Mouse (Mus musculus) midbrain, embryonic 15.5 days (tissue): ENCODE data around the gene Ttc37. TPM values are rescaled to one million over a fixed set of nuclear protein-coding genes. Genes with fewer than 3 reads are reported as not detected.
A peak's percentile ranks its signal among the peaks of the same experiment; 100 is the strongest.

ENCODE experiments used
- ATAC-seq: fragments of 200-750 bp; cut with Nextera tagmentation; replicated peaks from 2 replicates; pipeline ENCODE4 v1.8.0; 2017; ENCODE audit warnings: moderate TSS enrichment
- H3K27ac ChIP-seq: fragments of 300-500 bp; sonication (generic); 2 replicates; pipeline ENCODE4 v1.5.1; 2015; ENCODE audit warnings: mild to moderate bottlenecking, inconsistent platforms
- H3K27me3 ChIP-seq: fragments of 300-500 bp; sonication (generic); replicated peaks from 2 replicates; pipeline ENCODE4 v1.6.1; 2015; ENCODE audit warnings: inconsistent platforms
- H3K36me3 ChIP-seq: fragments of 300-500 bp; sonication (generic); replicated peaks from 2 replicates; pipeline ENCODE4 v1.6.1; 2015; ENCODE audit warnings: inconsistent platforms
- H3K4me1 ChIP-seq: fragments of 300-500 bp; sonication (generic); 2 replicates; pipeline ENCODE4 v1.6.1; 2015; ENCODE audit warnings: inconsistent platforms
- H3K4me2 ChIP-seq: fragments of 300-500 bp; sonication (generic); 2 replicates; pipeline ENCODE4 v1.6.1; 2015; ENCODE audit warnings: inconsistent platforms, mild to moderate bottlenecking, moderate library complexity
- H3K4me3 ChIP-seq: fragments of 300-500 bp; sonication (generic); 2 replicates; pipeline ENCODE4 v1.5.1; 2015; ENCODE audit warnings: mild to moderate bottlenecking, inconsistent platforms
- H3K9ac ChIP-seq: fragments of 300-500 bp; sonication (generic); 2 replicates; pipeline ENCODE4 v1.6.1; 2015; ENCODE audit warnings: mild to moderate bottlenecking, inconsistent platforms
- H3K9me3 ChIP-seq: fragments of 300-500 bp; sonication (generic); 2 replicates; pipeline ENCODE4 v1.6.1; 2016; ENCODE audit warnings: inconsistent platforms
- WGBS: fragments of 180-500 bp; shearing (Covaris S2); methylation state at CpG from one replicate; pipeline ENCODE4 v1.1.7; 2015; ENCODE audit warnings: mixed read lengths; 5-methylcytosine and 5-hydroxymethylcytosine counted together
- polyA plus RNA-seq: library from polyadenylated mRNA; unstranded; fragments of >200 nt; fragmentation: Nextera tagmentation; extraction: Ambion mirVana; gene quantifications from 2 replicates; pipeline ENCODE4 v1.2.1, GENCODE M21; 2015

The Ttc37 gene
- 9.0 and 9.5 TPM in 2 replicates for polyA plus RNA-seq

DNA sequence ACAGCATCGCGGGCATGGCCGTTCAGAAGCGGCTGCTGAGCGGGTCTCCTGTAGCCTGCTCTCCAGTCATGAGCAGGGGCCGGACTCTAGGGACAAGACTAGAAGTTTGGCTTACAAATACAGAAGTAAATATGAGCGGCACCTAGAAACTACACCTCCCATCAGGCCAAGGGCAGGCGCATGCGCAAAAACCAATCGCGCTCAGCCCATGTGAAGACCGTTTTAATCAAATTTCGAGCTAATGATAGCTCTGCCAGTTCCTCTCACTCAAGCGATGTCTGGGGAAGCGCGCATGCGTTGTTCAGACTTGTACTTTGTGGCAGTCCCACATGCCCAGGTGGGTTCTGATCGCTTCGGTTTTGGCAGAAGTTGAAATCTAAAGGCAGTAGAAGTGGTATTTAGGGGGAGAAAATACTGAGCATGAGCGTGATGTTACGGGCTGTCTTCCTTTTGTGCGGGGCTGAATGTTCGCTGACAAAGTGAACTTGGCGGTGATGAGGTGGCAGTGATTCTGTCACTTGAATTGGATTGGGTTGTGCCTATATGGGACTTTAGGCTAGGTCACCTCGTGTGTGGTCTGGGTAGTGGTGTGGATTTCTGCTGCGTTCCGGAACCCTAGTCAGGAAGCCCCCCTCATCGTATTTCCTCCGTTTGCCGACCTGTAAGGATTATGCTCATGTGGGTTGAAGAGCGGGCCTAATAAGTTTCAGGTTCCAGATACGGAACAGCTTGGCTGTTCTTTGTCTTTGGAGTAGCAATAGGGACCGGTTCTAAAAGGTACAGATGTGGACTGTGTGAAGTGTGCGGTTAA is at the start of gene Ttc37, which contains the start of gene Arsk:
Gene Ttc37, plus strand, starts transcription at position 242 of the 811 bp plus-strand sequence.
Gene Arsk, minus strand, starts transcription at position 168 of the 811 bp plus-strand sequence.
- Histone ChIP-seq H3K4me1 (peaks cover 13% of the 10 kb centered on the region), H3K9me3 (no peaks in the 10 kb centered on the region), H3K9ac (peak within 1 kb of the TSS; percentile 58), H3K27me3 (no peaks in the 10 kb centered on the region), H3K4me2 (peak within 1 kb of the TSS; percentile 71), H3K4me3 (peak within 1 kb of the TSS; percentile 76), H3K27ac (peak within 1 kb of the TSS; percentile 77), H3K36me3 (no peaks in the 10 kb centered on the region)
- WGBS: under 1% methylated on average over 34 of the region's 34 CpGs
- peak; percentile 98 for ATAC-seq

- peak overlapping the region; percentile 80 for H3K4me2 ChIP-seq
These were observed 42.9 kb upstream of the Ttc37 start for GRCm38 (mm10) chr13:76055391-76056232.

DNA sequence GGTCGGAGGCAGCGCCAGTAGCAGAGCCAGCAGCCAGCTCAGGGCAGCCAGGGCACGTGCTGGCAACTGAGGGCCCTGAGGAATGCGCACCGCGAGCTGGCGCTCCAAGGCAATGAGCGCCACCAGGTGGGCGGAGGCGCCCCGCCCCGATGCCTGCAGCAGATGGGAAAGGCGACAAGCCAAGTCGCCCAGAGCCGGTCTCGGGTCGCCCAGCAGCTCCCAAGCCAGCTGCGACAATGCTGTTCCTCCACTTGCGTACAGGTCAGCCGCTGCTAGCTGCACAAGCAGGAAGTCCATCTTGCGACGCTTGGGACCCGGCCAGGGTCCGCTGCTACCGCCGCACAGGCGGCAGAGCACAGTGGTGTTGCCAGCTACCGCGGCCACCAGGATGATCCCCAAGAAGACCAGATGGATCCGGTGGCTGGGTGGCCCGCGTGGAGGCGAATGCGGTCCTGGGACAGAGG is 42.2 kb upstream of the Ttc37 start:
- Histone ChIP-seq H3K4me2 (peak overlapping the region; percentile 80), H3K36me3 (no peaks in the 10 kb centered on the region), H3K27me3 (peaks cover 31% of the 10 kb centered on the region), H3K4me3 (peak overlapping the region; percentile 56), H3K9ac (peak overlapping the region; percentile 37), H3K27ac (peak overlapping the region; percentile 55), H3K4me1 (peaks cover 15% of the 10 kb centered on the region; the same call in 1 of the 2 replicates), H3K9me3 (no peaks in the 10 kb centered on the region)
- WGBS: under 1% methylated on average over 33 of the region's 34 CpGs
- ATAC-seq: peak; percentile 96

More at GRCm38 (mm10) chr13:76055391-76056232, 42.9 kb upstream of the Ttc37 start:
- Histone ChIP-seq H3K4me1 (peaks cover 15% of the 10 kb centered on the region; the same call in 1 of the 2 replicates), H3K9ac (peak overlapping the region; percentile 37), H3K27me3 (peaks cover 31% of the 10 kb centered on the region), H3K36me3 (no peaks in the 10 kb centered on the region), H3K27ac (peak overlapping the region; percentile 55), H3K4me3 (peak overlapping the region; percentile 56), H3K9me3 (no peaks in the 10 kb centered on the region)
- peak; percentile 80 for ATAC-seq
- WGBS: under 1% methylated on average over 59 of the region's 59 CpGs

DNA sequence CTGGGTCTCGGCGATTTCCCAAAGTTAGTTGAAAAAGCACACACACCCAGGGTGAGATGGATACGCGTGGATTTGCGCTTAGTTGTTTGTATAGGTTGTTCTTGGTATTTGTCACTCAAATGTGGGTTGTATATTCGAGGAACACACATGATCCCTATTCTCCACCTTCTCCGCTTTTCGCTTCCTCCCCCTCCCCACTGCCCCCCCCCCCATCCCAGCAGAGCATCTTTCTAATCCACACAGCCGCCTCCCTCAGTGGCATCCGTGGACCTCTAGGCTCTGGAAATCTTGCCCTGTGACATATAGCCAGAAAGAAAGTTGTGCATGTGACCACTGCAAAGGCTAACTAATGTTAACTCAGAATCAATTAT is 41.7 kb upstream of the Ttc37 start, which contains the start of gene Gpr150:
Gene Gpr150, minus strand, starts transcription at position 101 of the 371 bp plus-strand sequence.
- H3K36me3 ChIP-seq: no peaks in the 10 kb centered on the region
- peaks cover 15% of the 10 kb centered on the region; the same call in 1 of the 2 replicates for H3K4me1 ChIP-seq
- H3K4me2 ChIP-seq: peak within 1 kb of the TSS; percentile 80
- no peak; the same call in 1 of the 2 replicates for ATAC-seq
- peak within 1 kb of the TSS; percentile 55 for H3K27ac ChIP-seq
- WGBS: 20% methylated on average over 10 of the region's 10 CpGs
- peak within 1 kb of the TSS; percentile 56 for H3K4me3 ChIP-seq
- peaks cover 31% of the 10 kb centered on the region for H3K27me3 ChIP-seq
- peak within 1 kb of the TSS; percentile 37 for H3K9ac ChIP-seq
- H3K9me3 ChIP-seq: no peaks in the 10 kb centered on the region

- H3K4me2 ChIP-seq: peak overlapping the region; percentile 80
- H3K36me3 ChIP-seq: 0 out of 2 replicates have a peak, but pooled peaks cover 3% of the 10 kb centered on the region
- no peak overlapping the region for H3K9ac ChIP-seq
- no peaks in the 10 kb centered on the region for H3K9me3 ChIP-seq
- no peak for ATAC-seq
- peaks cover 15% of the 10 kb centered on the region; the same call in 1 of the 2 replicates for H3K4me1 ChIP-seq
- peaks cover 31% of the 10 kb centered on the region for H3K27me3 ChIP-seq
- no peak overlapping the region for H3K27ac ChIP-seq
- WGBS: 72% methylated on average over 10 of the region's 10 CpGs
- H3K4me3 ChIP-seq: no peak overlapping the region
These were observed 41.1 kb upstream of the Ttc37 start for GRCm38 (mm10) chr13:76057267-76058069.

DNA sequence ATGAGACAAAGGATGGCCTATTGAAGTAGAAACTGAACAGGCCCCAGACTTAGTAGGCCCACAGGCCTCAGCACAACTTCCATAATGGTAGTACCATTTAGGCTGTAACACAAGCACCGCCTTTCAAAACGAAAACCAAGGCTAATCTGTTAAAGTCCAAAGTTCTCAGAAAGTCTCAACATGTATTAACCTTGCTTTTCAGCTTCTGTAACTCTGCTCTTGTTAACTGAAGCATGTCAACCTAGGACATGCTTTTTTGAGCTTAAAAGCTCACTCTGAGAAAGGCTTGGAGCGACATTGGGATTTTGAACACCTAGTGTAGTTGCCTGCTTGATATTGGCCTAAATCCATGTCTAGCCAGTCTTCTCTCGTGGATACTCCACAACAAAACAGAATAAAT is 38.9 kb upstream of the Ttc37 start:
- peaks cover 15% of the 10 kb centered on the region for H3K27me3 ChIP-seq
- 0 out of 2 replicates have a peak, but pooled peaks cover 3% of the 10 kb centered on the region for H3K36me3 ChIP-seq
- H3K4me1 ChIP-seq: peaks cover 15% of the 10 kb centered on the region; the same call in 1 of the 2 replicates
- no peak overlapping the region for H3K4me3 ChIP-seq
- no peak overlapping the region for H3K27ac ChIP-seq
- H3K9me3 ChIP-seq: no peaks in the 10 kb centered on the region
- ATAC-seq: no peak
- no peak overlapping the region for H3K9ac ChIP-seq
- WGBS: 92% methylated on average over 4 of the region's 4 CpGs
- no peak overlapping the region for H3K4me2 ChIP-seq

- no peak overlapping the region for H3K9ac ChIP-seq
- no peaks in the 10 kb centered on the region for H3K9me3 ChIP-seq
- no peak overlapping the region for H3K4me2 ChIP-seq
- 96% methylated on average over 3 of the region's 3 CpGs for WGBS
- no peaks in the 10 kb centered on the region for H3K4me1 ChIP-seq
- no peak for ATAC-seq
- H3K27ac ChIP-seq: no peak overlapping the region
- H3K4me3 ChIP-seq: no peak overlapping the region
- H3K27me3 ChIP-seq: peaks cover 12% of the 10 kb centered on the region
- 0 out of 2 replicates have a peak, but pooled peaks cover 6% of the 10 kb centered on the region for H3K36me3 ChIP-seq
These were observed 36.4 kb upstream of the Ttc37 start for GRCm38 (mm10) chr13:76062126-76062525.

DNA sequence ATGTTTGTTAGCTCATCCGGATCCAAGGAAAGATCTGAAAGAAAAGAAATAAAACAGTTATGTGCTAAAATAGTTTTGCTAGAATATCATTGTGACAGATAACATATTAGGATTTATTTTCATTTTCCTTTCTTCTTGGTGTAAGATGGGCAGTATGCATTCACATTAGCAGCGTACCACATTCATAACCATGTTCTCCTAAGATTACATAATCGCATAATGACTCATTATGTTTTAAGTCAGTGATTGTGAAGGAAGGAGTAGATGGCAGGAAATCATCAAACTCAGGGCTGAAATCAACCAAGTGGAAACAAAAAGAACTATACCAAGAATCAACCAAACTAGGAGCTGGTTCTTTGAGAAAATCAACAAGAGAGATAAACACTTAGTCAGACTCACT is 36.0 kb upstream of the Ttc37 start:
- 97% methylated on average over 3 of the region's 3 CpGs for WGBS
- no peaks in the 10 kb centered on the region for H3K4me1 ChIP-seq
- no peak for ATAC-seq
- H3K4me2 ChIP-seq: no peak overlapping the region
- H3K36me3 ChIP-seq: 0 out of 2 replicates have a peak, but pooled peaks cover 6% of the 10 kb centered on the region
- no peak overlapping the region for H3K9ac ChIP-seq
- no peaks in the 10 kb centered on the region for H3K9me3 ChIP-seq
- peaks cover 8% of the 10 kb centered on the region for H3K27me3 ChIP-seq
- H3K4me3 ChIP-seq: no peak overlapping the region
- H3K27ac ChIP-seq: no peak overlapping the region

DNA sequence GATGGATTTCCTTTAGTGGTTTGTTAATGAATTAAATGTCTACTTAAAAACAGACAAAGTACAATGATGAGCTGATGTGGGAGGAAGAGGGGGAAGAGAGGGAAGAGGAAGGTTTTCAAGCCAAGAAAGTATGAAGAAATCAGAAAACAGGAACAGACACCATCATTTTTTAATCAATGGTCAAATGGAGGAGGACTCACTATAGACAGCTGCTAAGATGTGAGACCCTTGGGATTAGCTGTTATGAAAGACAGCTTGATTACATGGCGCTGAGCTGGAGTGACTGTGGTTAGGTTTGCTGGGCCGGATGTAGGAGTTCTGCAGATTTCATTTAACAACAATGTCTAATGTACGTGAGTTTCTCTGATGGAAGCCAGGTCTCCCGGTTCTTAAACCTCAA is 35.0 kb upstream of the Ttc37 start:
- no peaks in the 10 kb centered on the region for H3K9me3 ChIP-seq
- 0 out of 2 replicates have a peak, but pooled peaks cover 6% of the 10 kb centered on the region for H3K36me3 ChIP-seq

DNA sequence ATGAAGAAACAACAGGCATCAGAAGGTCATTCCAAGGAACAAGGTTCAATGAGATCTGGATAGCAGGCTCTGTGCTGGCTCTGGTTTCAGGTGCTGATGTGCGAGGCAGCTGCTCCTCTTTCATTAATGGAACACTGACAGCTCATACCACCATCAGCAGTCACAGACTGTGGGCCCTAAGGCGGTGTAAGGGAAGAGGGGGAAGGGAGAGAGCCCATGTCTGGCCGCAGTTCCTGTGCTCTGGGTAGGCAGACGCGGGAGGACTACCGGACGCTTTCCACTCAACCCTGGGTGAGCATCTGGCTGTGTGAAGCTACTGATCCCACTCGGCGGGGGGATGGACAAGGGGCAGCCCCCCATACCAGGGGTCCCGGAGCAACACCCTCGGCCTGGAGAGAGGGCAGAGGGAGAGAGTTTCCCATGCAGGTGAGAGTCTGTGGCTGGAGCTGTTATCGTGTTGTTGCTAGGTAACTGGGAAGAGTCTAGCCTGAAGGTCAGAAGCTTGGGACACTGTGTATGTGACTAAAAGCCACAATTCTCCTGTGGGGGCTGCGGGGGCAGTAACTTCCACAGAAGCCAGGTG is 34.1 kb upstream of the Ttc37 start:
- 94% methylated on average over 13 of the region's 13 CpGs for WGBS

More for the DNA sequence above, 35.0 kb upstream of the Ttc37 start:
- no peaks in the 10 kb centered on the region for H3K27me3 ChIP-seq
- no peak overlapping the region for H3K4me2 ChIP-seq
- 92% methylated on average over 4 of the region's 4 CpGs for WGBS
- H3K9ac ChIP-seq: no peak overlapping the region
- H3K4me1 ChIP-seq: no peaks in the 10 kb centered on the region
- no peak for ATAC-seq
- H3K4me3 ChIP-seq: no peak overlapping the region
- H3K27ac ChIP-seq: no peak overlapping the region

DNA sequence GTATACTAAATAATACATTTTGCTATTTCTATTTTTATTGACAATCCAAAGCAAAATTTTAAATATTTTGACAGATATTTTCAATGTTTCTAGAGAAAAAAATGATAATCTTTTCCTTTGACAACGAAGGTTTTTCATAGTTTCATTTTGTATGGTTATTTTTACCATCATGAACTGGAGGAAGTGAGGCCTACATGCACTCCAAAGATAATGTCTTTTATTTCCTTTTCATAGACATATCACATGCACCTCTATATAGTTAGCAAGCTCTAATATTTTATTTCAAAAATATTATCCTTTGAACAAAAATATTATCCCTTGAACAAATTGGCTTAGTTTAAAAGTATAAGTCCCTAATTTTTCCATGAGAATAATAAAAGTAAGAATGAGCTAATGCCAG is 24.2 kb upstream of the Ttc37 start:
- Histone ChIP-seq H3K9ac (no peak overlapping the region), H3K4me1 (no peaks in the 10 kb centered on the region), H3K27ac (no peak overlapping the region), H3K9me3 (no peaks in the 10 kb centered on the region), H3K27me3 (no peaks in the 10 kb centered on the region), H3K4me3 (no peak overlapping the region), H3K4me2 (no peak overlapping the region), H3K36me3 (no peaks in the 10 kb centered on the region)
- 87% methylated on average over 1 of the region's 1 CpGs for WGBS
- no peak for ATAC-seq

More for the DNA sequence above, 34.1 kb upstream of the Ttc37 start:
- no peak overlapping the region for H3K9ac ChIP-seq
- H3K4me1 ChIP-seq: no peaks in the 10 kb centered on the region
- no peak overlapping the region for H3K4me2 ChIP-seq
- no peaks in the 10 kb centered on the region for H3K27me3 ChIP-seq
- H3K9me3 ChIP-seq: no peaks in the 10 kb centered on the region
- ATAC-seq: no peak
- no peak overlapping the region for H3K4me3 ChIP-seq
- H3K27ac ChIP-seq: no peak overlapping the region
- H3K36me3 ChIP-seq: 0 out of 2 replicates have a peak, but pooled peaks cover 6% of the 10 kb centered on the region
